Mouse (Mus musculus): ENCODE results near the gene Ggt1.

The Ggt1 gene

DNA sequence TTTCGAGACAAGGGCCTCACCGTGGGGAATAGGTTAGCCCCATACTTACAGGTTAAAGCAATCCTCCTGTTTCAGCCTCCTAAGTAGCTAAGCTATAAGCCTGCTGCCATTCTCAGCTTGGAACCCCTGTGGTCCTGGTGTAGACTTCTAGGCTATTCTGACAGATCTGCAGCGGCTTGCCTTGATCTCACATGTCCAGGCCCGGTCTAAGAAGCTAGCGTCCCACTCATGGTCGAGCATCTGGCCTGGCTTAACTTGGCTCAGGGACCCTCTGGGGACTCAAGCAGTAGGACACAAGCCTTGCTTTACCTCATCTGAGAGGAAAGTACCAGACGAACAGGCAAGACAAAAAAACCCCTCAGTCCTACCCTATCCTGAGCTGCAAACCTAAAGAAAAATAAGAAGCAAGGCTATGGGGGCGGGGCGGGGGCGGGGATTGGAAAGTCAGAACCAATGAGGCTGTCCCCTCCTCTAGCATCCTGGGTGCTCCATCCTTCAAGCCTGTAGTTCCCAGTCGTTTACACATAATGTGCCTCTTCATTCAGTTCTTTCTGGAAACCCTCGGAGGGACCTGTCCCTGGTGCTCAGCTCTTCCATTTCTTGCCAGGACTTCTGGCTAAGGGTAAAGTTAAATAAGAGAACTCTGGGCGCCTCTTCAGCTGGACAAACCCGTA, 73.8 kb downstream of the Ggt1 start:
- DNase-seq: no peak

DNA sequence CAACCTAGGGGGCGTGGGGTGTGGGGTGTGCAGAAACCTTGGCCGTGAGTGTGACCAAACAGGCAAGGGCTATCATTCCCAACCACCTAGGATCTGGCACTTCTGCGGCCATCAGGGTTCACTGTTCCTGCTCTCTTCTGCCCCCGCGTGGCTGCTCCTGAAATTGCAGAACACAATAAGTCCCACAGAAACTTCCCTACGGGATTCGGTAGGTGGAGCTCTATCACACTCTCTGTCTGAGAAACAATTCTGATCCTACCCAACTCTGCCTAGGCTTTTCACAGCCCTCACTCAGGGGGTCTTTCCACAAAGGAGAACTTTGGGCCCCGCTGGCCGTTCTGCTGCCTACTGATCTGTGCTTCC, 74.3 kb downstream of the Ggt1 start:
- peak; percentile 69 for DNase-seq

All from layer of hippocampus, adult 9-11 months (tissue).